In the genomic region with DNA sequence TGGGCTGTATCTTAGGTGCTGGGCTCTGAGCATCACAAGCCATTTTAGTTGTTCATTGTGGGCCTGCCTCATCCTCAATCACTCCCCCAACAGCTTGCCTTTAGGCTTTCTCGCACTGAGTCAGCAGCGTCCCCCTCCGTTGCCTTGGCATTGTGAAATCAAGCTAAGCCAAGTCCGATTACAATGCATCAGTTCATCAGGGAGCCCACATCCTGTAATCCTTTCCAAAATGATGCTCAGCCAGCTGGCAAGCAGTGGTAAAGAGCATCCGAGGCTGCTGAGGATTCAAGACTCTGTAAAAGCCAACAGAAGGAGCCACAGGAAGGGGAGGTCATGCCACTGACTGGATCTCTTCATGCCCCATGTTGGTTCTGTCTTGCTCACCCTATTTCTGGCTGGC, we compare ENCODE assay signal across 10 mouse cellular contexts. TPM values are rescaled to one million over a fixed set of nuclear protein-coding genes. Genes with fewer than 3 reads are reported as not detected.
A peak's percentile ranks its signal among the peaks of the same experiment; 100 is the strongest.
DNase-seq lines count a peak whose midpoint lies in the region.
"Had no signal": no experiment of that assay in that cellular context is flagged by ENCODE, and none has a peak within 500 bp of the region (broad histone marks: within the 10 kb centered on the region; RNA-seq: fewer than 3 reads in every experiment).

No protein-coding gene starts in this region.

- H3K4me3 ChIP-seq in heart, embryonic 10.5 days, result no peak overlapping the region
- H3K4me3 ChIP-seq: embryonic facial prominence, embryonic 12.5 days had no signal

- no peaks in the 10 kb centered on the region for H3K27me3 ChIP-seq in heart, embryonic 10.5 days (ENCODE audit: insufficient read depth, poor library complexity, severe bottlenecking)
- H3K27me3 ChIP-seq: embryonic facial prominence, embryonic 12.5 days had no signal

- peak; percentile 7 to 25 for DNase-seq in heart, adult 18-20 months
- DNase-seq in heart, embryonic 10.5 days (ENCODE audit: low spot score), result no peak
- peak; percentile 91 for DNase-seq in cerebellum, adult 9-10 months
- DNase-seq in layer of hippocampus, adult 9-11 months, result peak; percentile 88
- DNase-seq in retina, adult 2 months (ENCODE audit: low read depth, low spot score), result peak; percentile 39
- DNase-seq in thymus, postnatal 4 days, result no peak
- DNase-seq in adrenal gland, postnatal 25 days, result no peak
- no peak for DNase-seq in adrenal gland, postnatal 4 days (ENCODE audit: low spot score in 2 of 2)

- no peaks in the 10 kb centered on the region for H3K9me3 ChIP-seq in heart, embryonic 10.5 days
- H3K9me3 ChIP-seq: embryonic facial prominence, embryonic 12.5 days had no signal

- 82% methylated on average over 5 of the region's 5 CpGs for WGBS in heart, embryonic 10.5 days

- H3K27ac ChIP-seq in heart, embryonic 10.5 days, result no peak overlapping the region
- H3K27ac ChIP-seq: embryonic facial prominence, embryonic 12.5 days had no signal

- H3K36me3 ChIP-seq in heart, embryonic 10.5 days, result no peaks in the 10 kb centered on the region
- H3K36me3 ChIP-seq: embryonic facial prominence, embryonic 12.5 days had no signal

- no peaks in the 10 kb centered on the region for H3K4me1 ChIP-seq in heart, embryonic 10.5 days

RNA-seq across cellular contexts. Expression of a gene that starts 15.3 kb away (rescaled TPM):
- total RNA-seq in heart, adult 18-20 months (2021), result under 1 TPM in 1 of 2 experiments, not detected in 1; 0.03 TPM
- polyA plus RNA-seq in heart, embryonic 10.5 days (2016; fragmentation: Nextera tagmentation; extraction: Ambion mirVana), result not detected in 2 replicates
- not detected in 2 replicates for total RNA-seq in adrenal gland, postnatal 25 days (2021)
- total RNA-seq in adrenal gland, postnatal 4 days (2021), result not detected
- total RNA-seq: neutrophil, adult 5-6 weeks had no signal

RNA-seq across cellular contexts. Expression of a gene that starts 32.9 kb away (rescaled TPM):
- 1 to 10 TPM in 1 of 2 experiments, under 1 TPM in 1; 0.72 to 5.1 TPM for total RNA-seq in heart, adult 18-20 months (2021)
- polyA plus RNA-seq in heart, embryonic 10.5 days (2016; fragmentation: Nextera tagmentation; extraction: Ambion mirVana), result 0.08 TPM in 1 of 2 replicates, not detected in the other
- total RNA-seq in adrenal gland, postnatal 25 days (2021), result 0.18 TPM in 1 of 2 replicates, not detected in the other
- under 1 TPM; 0.48 to 0.85 TPM for total RNA-seq in adrenal gland, postnatal 4 days (2021)
- polyA plus RNA-seq: embryonic facial prominence, embryonic 12.5 days had no signal

Comparison
In these comparisons a context has a peak if more than half of its experiments do, and no peak if none do; other contexts are left out.
1. DNase-seq: peak in heart, adult 18-20 months (2 of 2), cerebellum, adult 9-10 months (single experiment), layer of hippocampus, adult 9-11 months (single experiment) and retina, adult 2 months (single experiment); none in heart, embryonic 10.5 days (single experiment), thymus, postnatal 4 days (single experiment), adrenal gland, postnatal 25 days (single experiment) and adrenal gland, postnatal 4 days (0 of 2).